ENCODE assay signal across 24 mouse cellular contexts in genomic region chr5:124792112-124792511, GRCm38 (mm10).
DNase-seq lines count a peak whose midpoint lies in the region; ATAC-seq and TF ChIP-seq lines count a peak whose summit lies in the region.
"Had no signal": no experiment of that assay in that cellular context is flagged by ENCODE, and none has a peak within 500 bp of the region (broad histone marks: within the 10 kb centered on the region; RNA-seq: fewer than 3 reads in every experiment).

No protein-coding gene starts in this region.

- no peak overlapping the region for H3K27ac ChIP-seq in gastrocnemius, adult 2 months
- no peak overlapping the region for H3K27ac ChIP-seq in lung, postnatal 0 days (ENCODE audit: low read length)
- H3K27ac ChIP-seq in embryonic facial prominence, embryonic 10.5 days (replicated peaks): no peak overlapping the region
- no peak overlapping the region for H3K27ac ChIP-seq in heart, adult 2 months

- peak; percentile 2 for DNase-seq in gastrocnemius, adult 2 months
- no peak for DNase-seq in gastrocnemius, adult 8-10 months (ENCODE audit: low spot score in 2 of 2)
- DNase-seq in R1 (ENCODE audit: low read depth, low spot score): peak; percentile 20
- no peak for DNase-seq in lung, postnatal 0 days (ENCODE audit: low spot score)
- no peak for DNase-seq in embryonic facial prominence, embryonic 10.5 days (ENCODE audit: low spot score)
- no peak for DNase-seq in heart, adult 2 months
- DNase-seq: adrenal gland, adult 2 months; adrenal gland, adult 8-10 months; adrenal gland, postnatal 10 days; adrenal gland, postnatal 14 days; adrenal gland, postnatal 25 days; adrenal gland, postnatal 36 days; B cell, adult 2 months; cerebellum, adult 11 months; cerebellum, adult 11-12 months; cerebellum, adult 18-20 months; cerebellum, adult 2 months had no signal

- no peaks in the 10 kb centered on the region for H3K79me3 ChIP-seq in C2C12 (ENCODE audit: low read depth)

- intact Hi-C loops in gastrocnemius, adult 2 months (cut with DNase I): no loop called here
- intact Hi-C loops in heart, adult 2 months (cut with DNase I): no loop called here

- no peaks in the 10 kb centered on the region for H3K4me1 ChIP-seq in lung, postnatal 0 days (ENCODE audit: insufficient read depth, low read depth, low read length)
- H3K4me1 ChIP-seq in embryonic facial prominence, embryonic 10.5 days: no peaks in the 10 kb centered on the region
- no peaks in the 10 kb centered on the region for H3K4me1 ChIP-seq in heart, adult 2 months (ENCODE audit: control insufficient read depth, insufficient read depth, low read length)

- no peak overlapping the region for H3ac ChIP-seq in C2C12 (ENCODE audit: control insufficient read depth, insufficient read length, low read depth)
- no peak overlapping the region for H3ac ChIP-seq in myocyte (ENCODE audit: control insufficient read depth, insufficient read length)

- no peak for TF ChIP-seq EP300 in lung, postnatal 0 days (IDR thresholded peaks at IDR 0.05)
- TF ChIP-seq EP300 in heart, adult 2 months (IDR thresholded peaks at IDR 0.05; ENCODE audit: insufficient read depth, low read depth, low read length): no peak

- TF ChIP-seq CTCF in gastrocnemius, adult 2 months (IDR thresholded peaks at IDR 0.05): no peak
- TF ChIP-seq CTCF in C2C12 (IDR thresholded peaks at IDR 0.05; ENCODE audit: control insufficient read depth, insufficient read depth, insufficient read length): no peak
- no peak for TF ChIP-seq CTCF in lung, postnatal 0 days (IDR thresholded peaks at IDR 0.05)
- TF ChIP-seq CTCF in heart, adult 2 months (IDR thresholded peaks at IDR 0.05): no peak

- no peak for ATAC-seq in lung, postnatal 0 days
- ATAC-seq: activated CD4-positive, CD25-positive, alpha-beta regulatory T cell, adult 4 months; CD4-positive, CD25-positive, alpha-beta regulatory T cell, adult 4 months; Patski had no signal

- no peak for TF ChIP-seq POLR2A in myocyte (IDR thresholded peaks at IDR 0.05; ENCODE audit: insufficient read length, low read depth)
- TF ChIP-seq POLR2A in heart, adult 2 months (IDR thresholded peaks at IDR 0.05; ENCODE audit: insufficient read depth, low read depth, low read length): no peak

- no peaks in the 10 kb centered on the region for H3K36me3 ChIP-seq in C2C12 (ENCODE audit: control insufficient read depth, insufficient read depth)
- no peaks in the 10 kb centered on the region for H3K36me3 ChIP-seq in myocyte (ENCODE audit: control insufficient read depth, insufficient read depth)
- H3K36me3 ChIP-seq in lung, postnatal 0 days (ENCODE audit: insufficient read depth, low read length): no peaks in the 10 kb centered on the region
- H3K36me3 ChIP-seq in embryonic facial prominence, embryonic 10.5 days (replicated peaks): no peaks in the 10 kb centered on the region
- no peaks in the 10 kb centered on the region for H3K36me3 ChIP-seq in heart, adult 2 months (ENCODE audit: control insufficient read depth, insufficient read depth, low read length)
- H3K36me3 ChIP-seq: G1E had no signal

- no peak overlapping the region for H3K4me3 ChIP-seq in gastrocnemius, adult 2 months
- H3K4me3 ChIP-seq in C2C12 (ENCODE audit: insufficient read depth, poor library complexity, severe bottlenecking) (no peak overlapping the region), myocyte (no peak overlapping the region)
- H3K4me3 ChIP-seq in lung, postnatal 0 days (ENCODE audit: low read depth, low read length): no peak overlapping the region
- H3K4me3 ChIP-seq in embryonic facial prominence, embryonic 10.5 days: no peak overlapping the region
- H3K4me3 ChIP-seq in heart, adult 2 months: no peak overlapping the region

- H3K79me2 ChIP-seq in C2C12 (ENCODE audit: control insufficient read depth, insufficient read depth): no peaks in the 10 kb centered on the region
- H3K79me2 ChIP-seq in myocyte (ENCODE audit: control insufficient read depth, insufficient read depth): no peaks in the 10 kb centered on the region
- no peaks in the 10 kb centered on the region for H3K79me2 ChIP-seq in heart, adult 2 months (replicated peaks; ENCODE audit: control insufficient read depth, insufficient read depth, low read length)

- no peaks in the 10 kb centered on the region for H3K9me3 ChIP-seq in lung, postnatal 0 days (ENCODE audit: low read length)
- H3K9me3 ChIP-seq in embryonic facial prominence, embryonic 10.5 days: no peaks in the 10 kb centered on the region; the same call in 1 of the 2 replicates

- H3K9ac ChIP-seq in lung, postnatal 0 days (replicated peaks; ENCODE audit: low read depth): no peak overlapping the region
- H3K9ac ChIP-seq in heart, adult 2 months (ENCODE audit: low read depth, low read length): no peak overlapping the region

- 82% methylated on average over 7 of the region's 7 CpGs for WGBS in lung, postnatal 0 days
- WGBS in embryonic facial prominence, embryonic 10.5 days: 85% methylated on average over 7 of the region's 7 CpGs
- 88% methylated on average over 7 of the region's 7 CpGs for WGBS in heart, adult 2 months

- H3K27me3 ChIP-seq in C2C12 (ENCODE audit: control insufficient read depth, insufficient read depth, insufficient read length) (peaks cover 11% of the 10 kb centered on the region), myocyte (ENCODE audit: control insufficient read depth, insufficient read depth, insufficient read length) (peaks cover 11% of the 10 kb centered on the region)
- H3K27me3 ChIP-seq in lung, postnatal 0 days (replicated peaks; ENCODE audit: insufficient read depth, low read length): no peaks in the 10 kb centered on the region
- H3K27me3 ChIP-seq in embryonic facial prominence, embryonic 10.5 days (replicated peaks; ENCODE audit: low read depth, poor library complexity, severe bottlenecking): no peaks in the 10 kb centered on the region
- H3K27me3 ChIP-seq in heart, adult 2 months (ENCODE audit: control insufficient read depth, insufficient read depth, low read length): no peaks in the 10 kb centered on the region
- H3K27me3 ChIP-seq: CH12.LX, Patski had no signal

- H3K4me2 ChIP-seq in myocyte (ENCODE audit: low read depth): no peak overlapping the region
- H3K4me2 ChIP-seq in lung, postnatal 0 days (replicated peaks; ENCODE audit: low read depth, low read length): no peak overlapping the region

TF ChIP-seq in C2C12, 6 proteins besides CTCF, POLR2A, EP300 and RAD21:
- no peak for TF ChIP-seq CEBPB (IDR thresholded peaks at IDR 0.05; ENCODE audit: low read depth)
- no peak for TF ChIP-seq MYOG (IDR thresholded peaks at IDR 0.05; ENCODE audit: control insufficient read depth, extremely low read depth, insufficient read length)
- TF ChIP-seq FOSL1 (IDR thresholded peaks at IDR 0.05; ENCODE audit: insufficient read depth, low read length, poor library complexity, severe bottlenecking): no peak
- peak; percentile 85 for TF ChIP-seq USF1 (IDR thresholded peaks at IDR 0.05; ENCODE audit: low read depth)
- no peak for TF ChIP-seq MYOD1 (IDR thresholded peaks at IDR 0.05; ENCODE audit: control insufficient read depth, insufficient read length, low read depth)

TF ChIP-seq in myocyte, 11 proteins besides CTCF, POLR2A, EP300 and RAD21:
- TF ChIP-seq TCF12 (IDR thresholded peaks at IDR 0.05; ENCODE audit: insufficient read depth, poor library complexity, severe bottlenecking) (no peak), USF1 (IDR thresholded peaks at IDR 0.05; ENCODE audit: low read depth) (peak; percentile 59)

Comparison
In these comparisons a context has a peak if more than half of its experiments do, and no peak if none do; other contexts are left out.
1. DNase-seq: peak in gastrocnemius, adult 2 months (single experiment) and R1 (single experiment); none in gastrocnemius, adult 8-10 months (0 of 2), lung, postnatal 0 days (single experiment), embryonic facial prominence, embryonic 10.5 days (single experiment) and heart, adult 2 months (0 of 2).